Mouse (Mus musculus): ENCODE results near the gene Cars2. TPM values are rescaled to one million over a fixed set of nuclear protein-coding genes. Genes with fewer than 3 reads are reported as not detected.

The Cars2 gene
- polyA plus RNA-seq, 1 experiment from 2014 or later: 23.3 TPM

DNA sequence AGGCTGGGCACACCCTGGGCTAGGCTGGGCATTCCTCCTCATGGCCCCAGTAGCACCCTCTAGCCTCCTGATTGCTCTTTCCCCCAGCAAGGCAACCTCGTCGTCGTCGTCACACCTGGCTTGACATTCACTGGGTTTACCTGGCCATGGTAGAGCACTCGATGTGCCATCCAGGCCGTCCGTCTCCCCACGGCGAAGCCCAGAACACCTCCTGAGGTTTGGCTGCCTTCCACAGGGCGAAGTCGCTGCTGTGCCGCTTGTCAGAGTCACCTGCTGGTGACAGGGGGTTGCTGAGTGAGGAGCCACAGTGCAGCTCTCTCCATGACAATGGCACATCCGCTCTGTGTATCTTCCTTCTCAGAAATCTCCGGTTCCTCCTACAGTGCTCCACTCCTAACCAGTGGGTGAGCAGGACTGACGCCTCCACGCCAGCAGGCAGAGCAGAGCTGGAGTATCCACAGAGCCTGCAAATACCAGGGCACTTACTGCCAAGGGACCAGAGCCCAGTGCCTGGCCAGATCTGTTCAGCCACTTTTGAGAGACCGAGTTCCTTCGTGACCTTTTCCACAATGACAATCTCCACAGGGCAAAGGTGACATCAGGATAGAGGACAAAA lies 20.3 kb downstream of the Cars2 start:
- 90% methylated on average over 18 of the region's 18 CpGs for WGBS
- H3K27ac ChIP-seq: no peak overlapping the region
- H3K9me3 ChIP-seq: no peaks in the 10 kb centered on the region
- no peak overlapping the region for H3K4me3 ChIP-seq
- no peak overlapping the region for H3K9ac ChIP-seq
- H3K36me3 ChIP-seq: peaks cover 61% of the 10 kb centered on the region
- no peaks in the 10 kb centered on the region for H3K27me3 ChIP-seq
- H3K4me1 ChIP-seq: peaks cover 7% of the 10 kb centered on the region; the same call in 1 of the 2 replicates
- no peak overlapping the region for H3K4me2 ChIP-seq (replicated peaks)
- no peak for ATAC-seq (ENCODE audit: low FRiP score, low read depth)

DNA sequence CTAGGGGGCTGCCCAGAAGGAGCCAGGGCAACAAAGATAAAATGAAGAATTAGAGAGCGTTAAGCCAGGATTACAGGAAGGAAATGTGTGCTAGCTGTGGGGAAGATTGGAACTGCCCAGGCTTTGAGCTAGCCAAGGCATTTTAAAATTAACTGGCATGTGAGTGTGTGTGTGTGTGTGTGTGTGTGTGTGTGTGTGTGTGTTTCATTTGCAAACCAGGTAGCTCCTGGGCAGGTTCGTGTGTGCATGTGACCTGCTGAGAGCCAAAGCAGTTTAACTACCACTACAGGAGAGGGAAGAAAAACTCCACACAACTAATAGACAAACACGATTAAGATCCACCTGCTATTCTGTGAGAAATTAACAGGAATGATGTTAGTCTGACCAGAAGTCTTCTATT lies 27.3 kb downstream of the Cars2 start:
- ATAC-seq (ENCODE audit: low FRiP score, low read depth): no peak
- Histone ChIP-seq H3K4me3 (no peak overlapping the region), H3K4me2 (replicated peaks) (no peak overlapping the region), H3K9me3 (no peaks in the 10 kb centered on the region), H3K36me3 (peaks cover 56% of the 10 kb centered on the region), H3K4me1 (peaks cover 2% of the 10 kb centered on the region; the same call in 1 of the 2 replicates), H3K9ac (no peak overlapping the region), H3K27ac (no peak overlapping the region), H3K27me3 (no peaks in the 10 kb centered on the region)
- 78% methylated on average over 3 of the region's 3 CpGs for WGBS

DNA sequence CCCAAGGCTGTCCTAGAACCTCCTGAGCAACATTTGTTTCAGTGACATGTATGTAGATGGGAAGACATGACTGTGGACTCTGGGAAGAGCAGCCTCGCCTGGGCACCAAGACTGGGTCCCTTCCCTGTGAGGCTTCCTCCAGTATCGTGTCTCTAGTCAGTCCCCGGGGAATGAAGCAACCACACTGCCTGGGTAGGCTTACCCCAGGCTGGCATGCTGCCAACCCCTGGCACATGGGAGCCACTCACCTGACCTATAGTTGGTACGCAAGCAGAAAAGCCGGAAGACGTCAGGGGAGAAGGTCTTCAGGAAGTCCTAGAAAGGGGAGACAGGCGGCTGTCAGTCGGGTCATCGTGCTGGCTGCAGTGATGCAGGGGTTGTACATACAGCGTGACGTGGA lies 31.9 kb downstream of the Cars2 start:
- Histone ChIP-seq H3K36me3 (peaks cover 81% of the 10 kb centered on the region), H3K4me2 (replicated peaks) (no peak overlapping the region), H3K4me3 (no peak overlapping the region), H3K9me3 (no peaks in the 10 kb centered on the region), H3K27ac (no peak overlapping the region), H3K4me1 (no peaks in the 10 kb centered on the region), H3K9ac (no peak overlapping the region), H3K27me3 (no peaks in the 10 kb centered on the region)
- ATAC-seq (ENCODE audit: low FRiP score, low read depth): no peak
- WGBS: 88% methylated on average over 11 of the region's 11 CpGs

DNA sequence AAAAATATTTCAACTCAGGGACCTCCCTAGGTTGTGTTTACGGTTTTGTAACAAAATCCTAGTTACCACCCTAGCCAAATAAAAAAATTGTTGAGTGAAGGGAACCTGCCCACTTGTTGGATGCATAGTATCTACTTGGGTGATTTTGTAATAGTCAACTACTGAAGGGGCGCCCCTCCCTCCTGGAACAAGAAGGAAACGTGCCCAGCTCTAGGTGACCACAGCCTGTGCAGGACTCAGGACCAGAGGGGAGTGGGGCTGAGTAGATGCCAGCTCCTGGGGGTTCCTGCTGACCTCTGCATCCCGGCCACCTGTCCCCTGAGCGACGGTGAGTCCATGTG lies 32.6 kb downstream of the Cars2 start:
- WGBS: 88% methylated on average over 6 of the region's 6 CpGs
- no peaks in the 10 kb centered on the region for H3K4me1 ChIP-seq
- ATAC-seq (ENCODE audit: low FRiP score, low read depth): no peak
- peaks cover 84% of the 10 kb centered on the region for H3K36me3 ChIP-seq
- H3K4me3 ChIP-seq: no peak overlapping the region
- no peaks in the 10 kb centered on the region for H3K27me3 ChIP-seq
- no peak overlapping the region for H3K9ac ChIP-seq
- no peak overlapping the region for H3K27ac ChIP-seq
- H3K4me2 ChIP-seq (replicated peaks): no peak overlapping the region
- H3K9me3 ChIP-seq: no peaks in the 10 kb centered on the region

DNA sequence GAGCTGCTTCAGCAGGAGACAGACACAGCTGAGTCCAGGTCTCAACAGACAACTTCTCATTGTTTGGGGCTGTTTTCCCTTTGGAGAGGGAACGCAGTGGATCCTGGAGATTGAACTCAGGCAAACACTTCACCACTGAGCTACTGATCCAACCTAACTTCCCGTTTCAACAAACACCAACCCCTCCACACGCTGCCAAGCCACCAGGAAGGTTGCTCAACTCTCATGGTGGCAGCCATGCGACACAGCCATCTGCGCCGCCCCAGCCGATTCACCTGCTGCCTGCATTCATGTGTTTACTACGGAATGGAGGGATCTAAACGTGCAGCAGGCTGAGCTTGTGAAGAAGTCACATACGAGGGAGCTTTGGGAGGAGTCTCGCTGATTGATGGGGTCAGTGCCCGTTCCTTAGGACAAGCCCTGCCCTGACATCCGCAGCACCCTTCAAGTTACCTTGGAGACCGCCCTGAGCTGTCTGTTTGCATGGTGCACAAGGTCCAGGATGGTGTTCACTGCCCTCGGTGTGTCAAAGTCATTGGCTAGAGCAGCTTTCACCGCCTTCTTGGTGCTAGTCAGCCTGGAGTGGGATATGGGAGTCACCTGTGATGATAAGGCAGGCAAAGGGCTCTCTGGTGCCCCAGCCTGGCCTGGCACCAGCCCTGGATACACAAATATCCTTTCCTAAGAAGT lies 33.1 kb downstream of the Cars2 start:
- ATAC-seq (ENCODE audit: low FRiP score, low read depth): no peak
- Histone ChIP-seq H3K36me3 (peaks cover 89% of the 10 kb centered on the region), H3K4me3 (no peak overlapping the region), H3K9ac (no peak overlapping the region), H3K27ac (no peak overlapping the region), H3K27me3 (no peaks in the 10 kb centered on the region), H3K4me2 (replicated peaks) (no peak overlapping the region), H3K9me3 (no peaks in the 10 kb centered on the region), H3K4me1 (no peaks in the 10 kb centered on the region)
- WGBS: 86% methylated on average over 16 of the region's 16 CpGs

DNA sequence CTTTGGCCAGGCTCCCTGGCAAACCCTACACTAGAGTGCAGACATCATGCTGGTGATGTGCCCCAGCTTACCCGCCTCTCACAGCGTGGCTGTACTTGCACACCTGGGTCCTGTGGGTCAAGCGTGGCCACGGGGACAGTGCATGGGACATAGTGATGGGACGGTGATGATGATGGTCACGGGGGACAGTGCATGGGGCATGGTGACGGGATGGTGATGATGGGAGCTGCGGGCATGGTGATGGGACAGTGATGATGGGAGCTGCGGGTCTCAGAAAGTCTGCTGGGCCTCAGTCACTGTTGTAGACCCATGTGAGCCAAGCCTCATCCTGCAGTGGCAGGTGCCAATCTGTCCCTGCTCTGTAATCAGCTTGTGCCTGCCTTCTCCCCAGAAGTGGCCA lies 34.3 kb downstream of the Cars2 start:
- Histone ChIP-seq H3K4me3 (no peak overlapping the region), H3K36me3 (peaks cover 89% of the 10 kb centered on the region), H3K4me2 (replicated peaks) (no peak overlapping the region), H3K4me1 (no peaks in the 10 kb centered on the region), H3K27me3 (no peaks in the 10 kb centered on the region), H3K9ac (no peak overlapping the region), H3K9me3 (no peaks in the 10 kb centered on the region), H3K27ac (no peak overlapping the region)
- ATAC-seq (ENCODE audit: low FRiP score, low read depth): no peak
- 92% methylated on average over 9 of the region's 9 CpGs for WGBS

DNA sequence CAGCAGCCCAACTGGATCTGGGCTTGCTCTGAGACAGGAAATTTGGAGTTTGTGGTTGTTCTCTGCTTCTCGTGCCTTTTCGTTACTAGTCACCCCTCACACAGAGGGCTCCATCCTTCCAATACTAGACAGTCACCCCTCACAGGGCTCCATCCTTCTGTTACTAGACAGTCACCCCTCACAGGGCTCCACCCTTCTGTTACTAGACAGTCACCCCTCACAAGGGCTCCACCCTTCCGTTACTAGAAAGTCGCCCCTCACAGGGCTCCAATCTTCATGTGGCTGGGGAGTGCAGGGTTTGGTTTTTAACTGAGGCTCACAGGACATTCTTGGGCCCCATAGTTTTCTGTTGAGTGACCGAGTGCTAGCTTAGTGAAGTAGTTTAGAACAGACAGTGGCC lies 37.3 kb downstream of the Cars2 start:
- Histone ChIP-seq H3K4me3 (no peak overlapping the region), H3K9me3 (no peaks in the 10 kb centered on the region), H3K27ac (no peak overlapping the region), H3K4me1 (no peaks in the 10 kb centered on the region), H3K9ac (no peak overlapping the region), H3K4me2 (replicated peaks) (no peak overlapping the region), H3K36me3 (peaks cover 98% of the 10 kb centered on the region), H3K27me3 (no peaks in the 10 kb centered on the region)
- ATAC-seq (ENCODE audit: low FRiP score, low read depth): no peak
- WGBS: 86% methylated on average over 5 of the region's 5 CpGs

DNA sequence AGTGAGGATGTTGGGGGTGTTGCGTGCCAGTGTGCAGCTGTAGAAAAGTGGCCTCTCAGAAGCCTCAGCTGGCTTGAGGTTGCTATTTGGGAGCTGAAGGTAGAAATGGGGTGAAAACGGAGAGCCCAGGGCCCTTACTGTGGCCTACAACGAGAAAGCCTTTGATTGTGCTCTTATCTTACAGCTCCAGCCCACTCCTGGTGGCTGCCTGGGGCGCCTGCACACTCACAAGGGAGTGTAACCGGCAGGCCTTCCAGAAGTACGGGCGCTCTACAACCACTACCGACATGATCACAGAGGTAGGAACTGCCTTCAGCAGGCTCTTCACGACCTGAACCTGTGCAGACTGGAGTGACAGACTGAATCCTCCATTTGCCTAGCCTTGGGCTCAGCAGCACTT lies 37.9 kb downstream of the Cars2 start:
- WGBS: 85% methylated on average over 9 of the region's 9 CpGs
- no peak for ATAC-seq (ENCODE audit: low FRiP score, low read depth)
- H3K4me3 ChIP-seq: no peak overlapping the region
- no peaks in the 10 kb centered on the region for H3K9me3 ChIP-seq
- peaks cover 97% of the 10 kb centered on the region for H3K36me3 ChIP-seq
- H3K4me1 ChIP-seq: no peaks in the 10 kb centered on the region
- no peak overlapping the region for H3K9ac ChIP-seq
- H3K4me2 ChIP-seq (replicated peaks): no peak overlapping the region
- no peak overlapping the region for H3K27ac ChIP-seq
- H3K27me3 ChIP-seq: no peaks in the 10 kb centered on the region

DNA sequence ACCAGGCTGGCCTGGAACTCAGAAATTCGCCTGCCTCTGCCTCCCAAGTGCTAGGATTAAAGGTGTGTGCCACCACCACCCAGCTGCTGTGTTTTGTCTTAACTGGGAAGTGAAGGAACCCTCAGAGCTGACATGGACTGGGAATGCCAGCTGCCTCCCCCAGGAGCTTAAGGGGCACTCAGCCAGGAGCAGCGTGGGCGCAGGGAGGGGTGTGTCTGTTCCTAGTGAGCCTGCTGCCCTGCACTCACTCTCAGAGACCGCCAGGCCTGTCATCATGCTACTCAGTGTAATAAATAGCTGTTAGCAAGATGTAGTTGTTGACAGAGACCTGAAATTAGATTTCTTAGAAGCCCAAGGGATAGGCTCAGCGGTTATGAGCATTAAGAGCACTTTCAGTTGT lies 39.6 kb downstream of the Cars2 start:
- Histone ChIP-seq H3K4me1 (no peaks in the 10 kb centered on the region), H3K4me3 (no peak overlapping the region), H3K9me3 (no peaks in the 10 kb centered on the region), H3K27me3 (no peaks in the 10 kb centered on the region), H3K27ac (no peak overlapping the region), H3K36me3 (peaks cover 97% of the 10 kb centered on the region), H3K4me2 (replicated peaks) (no peak overlapping the region), H3K9ac (no peak overlapping the region)
- WGBS: 80% methylated on average over 5 of the region's 5 CpGs
- no peak for ATAC-seq (ENCODE audit: low FRiP score, low read depth)

DNA sequence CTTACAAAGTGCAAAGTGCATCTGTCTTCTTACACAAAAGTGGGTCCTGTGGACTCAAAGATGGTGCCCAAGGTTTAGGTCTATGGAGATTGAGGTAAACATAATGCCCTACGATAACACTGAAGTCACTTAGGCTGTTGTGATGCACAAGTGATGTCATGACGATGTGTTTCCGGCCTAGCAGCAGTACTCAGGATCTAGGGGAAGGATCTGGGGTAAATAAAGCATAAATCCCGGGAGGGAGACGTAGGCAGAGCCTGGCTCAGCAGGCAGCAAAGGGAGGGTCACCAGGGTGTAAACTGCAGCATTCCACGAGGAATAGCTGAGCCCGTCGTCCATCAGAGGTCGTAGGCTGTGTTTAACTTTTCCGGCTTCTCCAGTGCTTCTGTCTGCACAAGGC lies 41.7 kb downstream of the Cars2 start:
- 78% methylated on average over 10 of the region's 10 CpGs for WGBS
- no peaks in the 10 kb centered on the region for H3K9me3 ChIP-seq
- H3K4me1 ChIP-seq: no peaks in the 10 kb centered on the region
- no peaks in the 10 kb centered on the region for H3K27me3 ChIP-seq
- no peak overlapping the region for H3K27ac ChIP-seq
- peaks cover 97% of the 10 kb centered on the region for H3K36me3 ChIP-seq
- no peak overlapping the region for H3K4me2 ChIP-seq (replicated peaks)
- ATAC-seq (ENCODE audit: low FRiP score, low read depth): no peak
- no peak overlapping the region for H3K9ac ChIP-seq
- H3K4me3 ChIP-seq: no peak overlapping the region

DNA sequence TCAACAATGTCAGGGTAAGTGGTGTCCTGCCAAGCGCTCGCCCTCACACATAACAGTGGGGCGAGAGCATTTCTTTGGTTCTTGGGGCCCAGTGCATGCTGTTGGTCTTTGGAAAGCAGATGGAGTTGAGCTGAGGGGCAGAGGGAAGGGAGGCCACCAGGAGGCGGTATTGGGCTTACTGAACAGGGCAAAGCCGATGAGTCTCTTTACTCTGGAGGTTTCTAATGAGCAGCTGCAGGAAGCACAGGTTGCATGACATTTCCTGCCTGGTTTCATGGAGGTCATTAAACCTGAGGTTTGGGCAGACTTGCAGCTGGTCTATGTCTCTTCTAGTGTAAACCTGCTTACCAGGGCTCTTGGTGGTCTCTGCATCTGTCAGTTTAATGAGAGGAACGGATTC lies 43.8 kb downstream of the Cars2 start:
- Histone ChIP-seq H3K4me3 (no peak overlapping the region), H3K36me3 (peaks cover 93% of the 10 kb centered on the region), H3K27ac (no peak overlapping the region), H3K9me3 (no peaks in the 10 kb centered on the region), H3K9ac (no peak overlapping the region), H3K4me1 (no peaks in the 10 kb centered on the region), H3K4me2 (replicated peaks) (no peak overlapping the region), H3K27me3 (no peaks in the 10 kb centered on the region)
- ATAC-seq (ENCODE audit: low FRiP score, low read depth): no peak
- WGBS: 59% methylated on average over 6 of the region's 6 CpGs

DNA sequence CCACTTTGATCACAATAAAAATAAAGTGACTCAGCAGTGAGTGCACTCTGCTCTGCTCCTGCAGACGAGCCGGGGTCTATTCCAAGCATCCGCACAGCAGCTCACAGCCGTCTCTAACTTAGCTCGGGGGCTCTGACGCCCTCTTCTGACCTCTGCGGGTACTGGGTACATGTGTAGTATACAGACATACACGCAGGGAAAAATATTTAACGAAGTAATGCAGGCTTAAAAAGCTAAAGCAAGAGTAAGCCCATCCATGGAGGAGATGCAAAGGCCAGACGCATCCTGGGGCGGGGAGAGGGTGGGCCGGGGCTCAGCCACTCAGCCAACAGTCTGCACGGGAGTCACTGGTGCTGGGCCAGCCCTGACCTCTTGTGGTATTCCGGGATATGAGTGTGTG lies 44.5 kb downstream of the Cars2 start:
- H3K4me2 ChIP-seq (replicated peaks): no peak overlapping the region
- no peak overlapping the region for H3K9ac ChIP-seq
- no peaks in the 10 kb centered on the region for H3K4me1 ChIP-seq
- H3K9me3 ChIP-seq: no peaks in the 10 kb centered on the region
- ATAC-seq (ENCODE audit: low FRiP score, low read depth): no peak
- no peaks in the 10 kb centered on the region for H3K27me3 ChIP-seq
- no peak overlapping the region for H3K27ac ChIP-seq
- H3K36me3 ChIP-seq: peaks cover 85% of the 10 kb centered on the region
- 85% methylated on average over 14 of the region's 14 CpGs for WGBS
- H3K4me3 ChIP-seq: no peak overlapping the region

All from limb, embryonic 13.5 days (tissue).